Mouse (Mus musculus): ENCODE measurements at regions not wholly inside any gene's neighbourhood (a gene's known extent, or its start where the extent isn't known, plus 50 kb on each side); places are given as distances from the start of the nearest gene placed in this dataset.

DNA sequence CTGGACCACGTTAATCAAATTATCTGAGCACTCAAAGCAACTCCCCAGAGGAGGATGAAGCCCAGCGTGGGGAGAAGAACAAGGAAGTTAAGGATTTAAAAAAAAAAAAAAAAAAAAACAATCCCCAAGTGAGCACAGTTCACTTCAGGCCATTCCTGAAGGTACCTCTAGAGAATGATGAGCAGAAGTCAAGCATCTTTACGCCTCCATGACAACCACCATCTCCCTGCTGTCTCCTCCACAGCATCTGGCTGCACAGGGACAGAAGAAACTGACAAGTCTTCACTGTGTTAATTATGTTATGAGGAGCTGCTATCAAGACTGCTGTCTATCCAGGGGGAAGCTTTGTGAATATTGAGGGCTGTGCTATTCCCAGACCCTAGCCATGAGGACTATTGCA lies 246.6 kb downstream of the Ipo11 start:
- TF ChIP-seq CTCF (IDR thresholded peaks at IDR 0.05; ENCODE audit: borderline replicate concordance, extremely low read depth, insufficient read depth, insufficient read length) = no peak
- no peak for TF ChIP-seq POLR2A (IDR thresholded peaks at IDR 0.05; ENCODE audit: borderline replicate concordance, extremely low read depth, insufficient read depth, insufficient read length, poor library complexity, severe bottlenecking)

All from brain, embryonic 14.5 days (tissue).